Mouse (Mus musculus): Measurements from ENCODE around the gene D11Wsu47e. TPM values are rescaled to one million over a fixed set of nuclear protein-coding genes. Genes with fewer than 3 reads are reported as not detected.

The D11Wsu47e gene
- total RNA-seq, 2 experiments from 2014 or later = 11.8 to 21.7 TPM

GRCm38 (mm10) chr11:113661835-113662351 is 22.3 kb upstream of the D11Wsu47e start:
- peak; percentile 20; the same call in 1 of the 2 replicates for ATAC-seq (replicated peaks; ENCODE audit: low FRiP score, low TSS enrichment, poor library complexity, severe bottlenecking)

GRCm38 (mm10) chr11:113664279-113664678 is 19.9 kb upstream of the D11Wsu47e start:
- no peak for ATAC-seq (replicated peaks; ENCODE audit: low FRiP score, low TSS enrichment, poor library complexity, severe bottlenecking)

- 0 out of 2 replicates have a peak, but pooled peaks have one; percentile 37 for ATAC-seq (replicated peaks; ENCODE audit: low FRiP score, low TSS enrichment, poor library complexity, severe bottlenecking)
Observed at GRCm38 (mm10) chr11:113666205-113666604, 18.0 kb upstream of the D11Wsu47e start.

- 0 out of 2 replicates have a peak, but pooled peaks have one; percentile 19 for ATAC-seq (replicated peaks; ENCODE audit: low FRiP score, low TSS enrichment, poor library complexity, severe bottlenecking)
Observed at GRCm38 (mm10) chr11:113666648-113667047, 17.6 kb upstream of the D11Wsu47e start.

- no peak for ATAC-seq (replicated peaks; ENCODE audit: low FRiP score, low TSS enrichment, poor library complexity, severe bottlenecking)
Observed at GRCm38 (mm10) chr11:113667122-113667521, 17.1 kb upstream of the D11Wsu47e start.

- ATAC-seq (replicated peaks; ENCODE audit: low FRiP score, low TSS enrichment, poor library complexity, severe bottlenecking) = no peak
Observed at GRCm38 (mm10) chr11:113667704-113668103, 16.5 kb upstream of the D11Wsu47e start.

GRCm38 (mm10) chr11:113668857-113669256 is 15.4 kb upstream of the D11Wsu47e start:
- ATAC-seq (replicated peaks; ENCODE audit: low FRiP score, low TSS enrichment, poor library complexity, severe bottlenecking) = no peak

GRCm38 (mm10) chr11:113669711-113670110 is 14.5 kb upstream of the D11Wsu47e start:
- peak; percentile 68 for ATAC-seq (replicated peaks; ENCODE audit: low FRiP score, low TSS enrichment, poor library complexity, severe bottlenecking)

- ATAC-seq (replicated peaks; ENCODE audit: low FRiP score, low TSS enrichment, poor library complexity, severe bottlenecking) = no peak
Observed at GRCm38 (mm10) chr11:113673614-113674013, 10.6 kb upstream of the D11Wsu47e start.

GRCm38 (mm10) chr11:113674595-113674994 is 9.6 kb upstream of the D11Wsu47e start:
- ATAC-seq (replicated peaks; ENCODE audit: low FRiP score, low TSS enrichment, poor library complexity, severe bottlenecking) = no peak

GRCm38 (mm10) chr11:113676847-113677246 is 7.4 kb upstream of the D11Wsu47e start:
- no peak for ATAC-seq (replicated peaks; ENCODE audit: low FRiP score, low TSS enrichment, poor library complexity, severe bottlenecking)

- ATAC-seq (replicated peaks; ENCODE audit: low FRiP score, low TSS enrichment, poor library complexity, severe bottlenecking) = no peak
Observed at GRCm38 (mm10) chr11:113677378-113677777, 6.8 kb upstream of the D11Wsu47e start.

- no peak for ATAC-seq (replicated peaks; ENCODE audit: low FRiP score, low TSS enrichment, poor library complexity, severe bottlenecking)
Observed at GRCm38 (mm10) chr11:113678373-113678772, 5.8 kb upstream of the D11Wsu47e start.

- ATAC-seq (replicated peaks; ENCODE audit: low FRiP score, low TSS enrichment, poor library complexity, severe bottlenecking) = peak; percentile 39
Observed at GRCm38 (mm10) chr11:113680954-113681353, 3.3 kb upstream of the D11Wsu47e start.

- no peak for ATAC-seq (replicated peaks; ENCODE audit: low FRiP score, low TSS enrichment, poor library complexity, severe bottlenecking)
Observed at GRCm38 (mm10) chr11:113681979-113682378, 2.2 kb upstream of the D11Wsu47e start.

- ATAC-seq (replicated peaks; ENCODE audit: low FRiP score, low TSS enrichment, poor library complexity, severe bottlenecking) = peak; percentile 38
Observed at GRCm38 (mm10) chr11:113682897-113683626, 1.1 kb upstream of the D11Wsu47e start.

GRCm38 (mm10) chr11:113683627-113683956 is 620 bp upstream of the D11Wsu47e start:
- ATAC-seq (replicated peaks; ENCODE audit: low FRiP score, low TSS enrichment, poor library complexity, severe bottlenecking) = peak; percentile 12; the same call in 1 of the 2 replicates

GRCm38 (mm10) chr11:113684707-113685426 is 655 bp downstream of the D11Wsu47e start:
- no peak for ATAC-seq (replicated peaks; ENCODE audit: low FRiP score, low TSS enrichment, poor library complexity, severe bottlenecking)

- ATAC-seq (replicated peaks; ENCODE audit: low FRiP score, low TSS enrichment, poor library complexity, severe bottlenecking) = no peak
Observed at GRCm38 (mm10) chr11:113687031-113687430, 2.8 kb downstream of the D11Wsu47e start.

GRCm38 (mm10) chr11:113690506-113690905 is 6.3 kb downstream of the D11Wsu47e start:
- no peak for ATAC-seq (replicated peaks; ENCODE audit: low FRiP score, low TSS enrichment, poor library complexity, severe bottlenecking)

All from megakaryocyte-erythroid progenitor cell, adult 5-6 weeks (primary cell).